Mouse (Mus musculus): Measurements from ENCODE around the gene Ctrb1. TPM values are rescaled to one million over a fixed set of nuclear protein-coding genes. Genes with fewer than 3 reads are reported as not detected.

Gene Ctrb1
- not detected for total RNA-seq (2021)
- long read RNA-seq, experiment 1: 0 reads
- long read RNA-seq, experiment 2: 0 reads

DNA sequence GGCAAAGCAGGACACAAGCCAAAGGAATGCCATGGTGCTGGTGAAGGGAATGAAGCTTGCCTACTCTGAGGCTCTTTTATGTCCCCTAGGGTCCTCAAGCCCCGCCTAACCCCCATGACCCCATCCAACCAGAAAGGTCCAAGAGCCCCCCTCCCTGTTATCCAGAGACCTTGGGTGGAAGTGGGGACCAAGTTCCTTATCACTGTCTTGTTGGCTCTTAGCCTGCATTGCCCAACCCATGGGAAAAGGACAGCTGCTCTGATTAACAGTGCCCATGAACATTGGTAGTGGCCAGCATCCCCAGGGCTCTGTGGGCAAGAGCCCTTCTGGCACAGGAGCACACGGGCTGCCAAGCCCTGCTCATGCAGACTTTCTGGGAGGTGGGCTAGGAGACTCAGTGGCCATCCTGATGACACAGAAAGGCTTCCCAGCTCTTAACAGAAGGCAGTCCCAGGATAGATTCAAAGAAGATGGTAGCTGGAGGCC is at the start of gene Ctrb1:
TSS of gene Ctrb1 (minus strand) at position 51 of the 486 bp plus-strand sequence.
- no peak for DNase-seq

DNA sequence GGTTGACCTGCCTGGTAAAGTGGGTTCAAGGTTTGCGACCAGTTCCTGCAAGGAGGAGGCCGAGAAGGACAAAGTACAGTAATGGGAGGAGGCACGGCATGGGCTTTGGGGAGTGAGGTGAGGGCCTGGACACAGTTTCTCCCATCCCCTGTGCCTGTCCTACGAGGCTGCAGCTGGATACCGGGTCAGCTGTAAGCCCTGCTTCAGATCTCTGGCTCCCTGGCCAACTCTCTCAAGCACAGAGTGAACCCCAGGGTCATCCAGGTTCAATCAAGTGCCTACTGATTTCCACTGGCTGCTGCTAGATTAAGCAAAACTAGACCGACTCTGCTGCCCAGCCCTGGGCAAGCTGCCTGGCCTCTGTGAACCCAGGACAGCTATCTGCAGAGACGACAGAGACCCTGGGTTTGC is 49.5 kb upstream of the Ctrb1 start:
- DNase-seq: no peak

GRCm38 (mm10) chr8:111739604-111740003 is 48.8 kb upstream of the Ctrb1 start:
- DNase-seq: no peak

GRCm38 (mm10) chr8:111738867-111739266 is 48.1 kb upstream of the Ctrb1 start:
- no peak for DNase-seq

GRCm38 (mm10) chr8:111736321-111736720 is 45.5 kb upstream of the Ctrb1 start:
- no peak for DNase-seq

DNA sequence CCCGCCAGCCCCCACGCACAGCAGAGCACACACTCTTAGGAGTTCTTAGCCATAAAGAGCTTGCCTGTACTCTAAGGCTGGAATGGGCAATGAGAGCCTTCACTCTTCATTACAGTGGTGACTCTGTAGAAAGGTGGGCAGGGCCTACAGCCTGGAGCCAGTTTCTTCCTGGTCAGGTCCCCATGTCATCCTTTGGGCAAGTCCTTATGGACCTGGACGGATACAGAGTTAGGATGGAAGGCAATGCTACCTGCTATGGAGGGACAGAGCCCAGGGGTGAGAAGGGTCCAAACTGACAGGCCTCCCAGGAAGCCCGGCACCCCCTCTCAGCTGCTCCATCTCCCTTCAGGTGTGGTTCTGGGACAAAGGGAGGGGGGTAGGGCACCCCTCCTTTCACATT is 45.0 kb upstream of the Ctrb1 start:
- DNase-seq: no peak

DNA sequence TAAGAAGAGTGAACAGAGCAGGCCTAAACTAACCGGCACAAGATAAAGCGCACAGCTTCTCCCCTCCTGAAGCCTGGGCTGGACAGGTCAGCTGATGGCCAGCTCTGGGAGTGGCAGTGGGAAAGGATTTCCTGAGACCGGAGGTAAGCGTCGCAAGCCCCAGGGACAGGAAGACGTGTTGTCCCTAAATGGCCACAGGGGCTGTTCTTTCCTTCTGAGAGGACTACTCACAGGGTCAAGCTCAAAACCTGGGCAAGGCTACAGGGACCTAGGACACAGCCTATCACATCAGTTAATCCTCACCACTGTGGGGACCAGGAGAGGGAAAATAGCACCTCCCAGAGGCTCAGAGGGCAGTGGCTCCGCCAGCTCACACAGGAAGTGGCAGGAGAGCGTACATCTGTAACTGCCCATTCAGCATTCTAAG is 44.5 kb upstream of the Ctrb1 start:
- no peak for DNase-seq

GRCm38 (mm10) chr8:111734244-111734960 is 43.6 kb upstream of the Ctrb1 start:
- DNase-seq: no peak

DNA sequence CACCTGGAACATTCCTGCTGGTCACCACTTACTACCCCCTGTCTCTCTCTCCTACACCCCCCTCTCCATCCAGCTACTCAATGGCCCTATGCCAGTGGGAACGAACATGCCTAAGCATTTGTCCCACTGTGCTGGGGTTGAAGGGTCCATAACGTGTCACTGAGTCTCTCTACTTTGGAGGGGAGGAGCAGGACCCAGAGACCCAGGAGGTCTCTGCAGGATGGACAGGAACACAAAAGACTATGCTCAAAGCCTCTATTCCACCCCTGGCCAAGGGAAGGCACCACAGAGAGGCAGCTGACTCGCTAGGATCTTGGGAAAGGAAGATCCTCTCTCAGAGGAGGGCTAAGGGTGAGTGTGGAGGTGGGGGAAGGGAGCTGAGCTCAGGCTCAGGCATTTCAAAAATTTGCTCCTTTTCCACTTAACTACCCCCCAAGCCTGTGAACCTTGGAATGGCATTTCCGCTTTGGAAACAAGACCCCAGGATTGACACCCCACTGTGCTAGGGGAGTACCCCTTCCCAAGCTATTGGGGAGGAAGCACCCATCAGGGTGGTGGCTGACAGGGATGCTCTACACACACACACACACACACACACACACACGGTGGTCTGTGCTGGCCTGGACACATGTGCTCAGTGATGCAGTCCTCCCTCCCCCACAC is 42.9 kb upstream of the Ctrb1 start:
- DNase-seq: no peak

DNA sequence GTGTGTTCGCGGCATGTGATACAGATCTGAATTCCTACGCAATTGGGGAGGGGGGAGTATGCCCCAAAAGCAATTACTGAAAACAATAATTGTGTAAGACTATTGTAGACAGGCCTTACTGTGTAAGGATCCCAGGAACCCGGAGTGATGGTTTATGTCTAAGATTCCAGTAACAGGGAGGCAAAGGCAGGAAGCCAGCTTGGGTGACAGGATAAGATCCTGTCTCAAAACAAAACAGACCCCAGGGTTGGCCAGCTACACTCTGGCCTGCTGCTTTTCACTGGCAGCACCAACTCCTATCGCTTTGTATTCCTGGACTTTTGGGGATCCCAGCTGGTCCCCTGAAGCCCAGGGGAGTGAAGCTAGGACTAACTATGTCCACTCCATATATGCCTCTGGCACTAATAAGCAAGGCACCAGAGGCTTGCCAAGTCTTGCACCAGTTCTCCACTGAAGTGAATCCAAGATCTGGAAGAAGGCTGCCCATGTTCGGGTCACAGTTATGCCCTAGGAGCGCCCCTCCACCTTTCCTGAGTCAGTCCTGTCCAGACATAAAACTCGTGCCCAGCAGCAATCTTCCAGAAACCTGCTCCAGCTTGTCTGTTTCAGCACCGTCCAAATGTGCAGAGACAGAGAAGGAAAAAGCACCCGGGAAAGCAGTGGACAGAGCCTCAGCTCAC is 41.7 kb upstream of the Ctrb1 start:
- no peak for DNase-seq

DNA sequence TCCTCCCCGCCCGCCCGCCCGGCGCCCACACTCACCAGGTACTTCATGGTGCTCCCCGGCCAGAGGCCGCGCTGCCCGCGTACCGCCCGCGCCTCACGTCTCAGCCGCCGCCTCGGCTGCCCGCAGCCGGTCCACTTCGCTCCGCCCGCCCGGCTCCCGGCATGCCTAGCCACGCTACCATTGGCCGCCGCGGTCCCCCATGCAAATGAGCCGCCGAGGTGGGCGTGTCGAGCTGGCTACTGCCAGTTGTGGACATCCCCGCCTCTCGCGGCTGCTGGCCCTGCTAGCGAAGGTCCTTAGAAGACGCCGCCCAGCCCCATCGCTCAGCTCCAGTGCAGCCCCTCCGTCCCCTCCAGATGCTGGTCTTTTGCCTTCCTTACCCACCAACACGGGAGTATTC is 41.2 kb upstream of the Ctrb1 start:
- peak; percentile 97 for DNase-seq

DNA sequence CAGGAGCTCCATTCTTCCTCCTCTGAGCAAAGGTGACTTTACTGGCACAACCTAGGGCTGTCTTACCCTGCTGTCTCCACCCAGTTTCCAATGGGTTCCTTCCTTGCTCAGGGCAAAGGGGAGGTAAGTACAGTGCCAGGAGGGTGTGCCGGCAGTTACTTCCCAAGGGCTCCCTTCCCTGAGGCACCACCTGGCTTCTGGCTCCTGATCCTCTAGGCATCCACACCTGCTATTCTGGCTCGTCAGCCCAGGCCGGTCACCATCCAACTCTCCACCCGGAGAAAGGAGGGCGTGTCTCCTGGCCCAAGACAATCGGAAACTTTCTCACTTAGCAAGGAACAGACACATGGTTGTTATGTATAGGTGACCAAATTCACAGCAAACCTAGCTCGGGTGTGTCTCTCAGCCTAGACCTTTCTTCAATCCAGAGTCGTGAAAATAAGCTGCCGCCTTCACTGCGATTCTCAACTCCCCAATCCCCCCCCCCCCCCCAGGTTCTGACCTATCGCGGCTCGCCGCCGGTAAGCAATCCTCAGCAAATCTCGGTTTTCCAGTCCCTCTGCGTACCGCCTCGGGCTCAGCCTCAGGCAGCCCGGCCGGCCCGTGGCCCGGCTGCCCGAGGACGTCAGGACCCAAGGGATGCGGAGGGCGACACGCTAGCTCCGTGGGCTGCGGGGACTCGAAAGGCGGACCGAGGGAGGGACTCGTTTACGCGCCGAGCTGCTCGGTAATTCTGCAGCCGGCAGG is 40.6 kb upstream of the Ctrb1 start:
- no peak for DNase-seq

GRCm38 (mm10) chr8:111729233-111730170 is 38.7 kb upstream of the Ctrb1 start:
- DNase-seq: no peak

DNA sequence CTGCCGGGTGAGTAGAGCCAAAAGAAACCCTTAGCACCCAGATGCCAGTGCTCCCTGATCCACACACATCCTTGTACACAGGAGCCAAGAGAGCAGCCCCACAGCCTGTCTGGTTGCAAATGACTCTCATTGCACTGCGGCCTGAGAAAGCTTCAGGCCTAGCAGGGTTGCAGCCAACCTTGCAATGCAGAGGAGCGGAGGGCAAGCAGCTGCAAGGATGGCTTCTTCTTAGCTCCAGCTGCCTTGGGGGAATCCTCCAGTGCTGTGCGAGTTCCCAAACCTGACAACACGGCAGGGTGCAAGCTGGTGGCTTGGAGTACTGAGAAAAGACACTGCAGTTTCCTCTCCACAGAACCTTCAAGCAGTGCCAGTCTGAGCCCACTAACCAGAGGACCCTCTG is 37.7 kb upstream of the Ctrb1 start:
- no peak for DNase-seq

- DNase-seq: no peak
These were observed 36.7 kb upstream of the Ctrb1 start for GRCm38 (mm10) chr8:111727553-111727952.

GRCm38 (mm10) chr8:111726102-111726900 is 35.5 kb upstream of the Ctrb1 start:
- peak; percentile 92 for DNase-seq

DNA sequence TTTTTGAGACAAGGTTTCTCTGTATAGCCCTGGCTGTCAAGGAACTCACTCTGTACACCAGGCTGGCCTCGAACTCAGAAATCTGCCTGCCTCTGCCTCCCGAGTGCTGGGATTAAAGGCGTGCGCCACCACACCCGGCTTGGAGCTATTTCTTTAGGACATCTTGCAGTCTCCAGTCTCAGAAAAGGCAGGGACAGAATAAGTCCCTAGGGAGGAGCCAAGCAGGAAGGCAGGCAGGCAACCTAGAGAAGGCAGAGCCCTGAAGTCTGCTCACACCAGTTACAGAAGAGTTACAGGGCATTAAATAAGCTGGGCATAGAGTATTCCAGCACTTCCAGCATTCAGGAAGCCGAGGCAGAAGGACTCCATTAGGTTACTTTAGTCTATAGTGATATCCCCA is 34.5 kb upstream of the Ctrb1 start:
- no peak for DNase-seq

- no peak for DNase-seq
These were observed 29.3 kb upstream of the Ctrb1 start for GRCm38 (mm10) chr8:111720115-111720544.

GRCm38 (mm10) chr8:111718937-111719336 is 28.1 kb upstream of the Ctrb1 start:
- DNase-seq: no peak

DNA sequence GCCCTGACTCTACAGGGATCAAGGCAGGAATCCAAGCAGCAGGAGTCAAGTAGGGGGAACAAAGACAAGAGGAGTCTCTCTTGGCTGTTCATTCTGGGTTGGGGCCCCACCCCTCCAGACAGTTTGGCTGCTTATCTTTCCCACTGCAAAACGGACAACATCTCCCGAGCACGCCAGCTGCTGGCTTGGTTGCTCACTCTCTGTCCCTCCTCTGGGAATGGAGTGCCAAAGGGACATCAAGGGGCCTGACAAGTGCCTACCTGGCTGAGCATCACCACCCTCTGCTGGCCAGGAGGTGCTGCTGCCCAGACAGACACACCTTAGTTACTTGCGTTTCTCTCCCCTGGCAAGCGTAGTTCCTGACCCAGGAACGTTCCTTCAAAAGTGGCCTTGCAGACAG is 27.1 kb upstream of the Ctrb1 start:
- DNase-seq: peak; percentile 54
